Mouse (Mus musculus) limb, embryonic 11.5 days (tissue): ENCODE results near the gene Olfr1265. TPM values are rescaled to one million over a fixed set of nuclear protein-coding genes. Genes with fewer than 3 reads are reported as not detected.

Experiments used
- ATAC-seq: fragments of 200-750 bp; cut with Nextera tagmentation; 2 replicates; pipeline ENCODE4 v1.8.0; 2017; ENCODE audit warnings: low read depth; ENCODE audit not compliant: insufficient number of reproducible peaks, low FRiP score, low TSS enrichment
- DNase-seq: peaks from one replicate; pipeline ENCODE4 v3.0.0-alpha.2; 2015; ENCODE audit warnings: low spot score
- H3K27ac ChIP-seq: fragments of 300-500 bp; sonication (generic); replicated peaks from 2 replicates; pipeline ENCODE4 v1.5.1; 2014; ENCODE audit warnings: low read depth, mild to moderate bottlenecking, low read length
- H3K27me3 ChIP-seq: fragments of 300-500 bp; sonication (generic); 2 replicates; pipeline ENCODE4 v1.6.1; 2014; ENCODE audit warnings: mild to moderate bottlenecking, low read length, mixed read lengths; ENCODE audit not compliant: control insufficient read depth, insufficient read depth
- H3K36me3 ChIP-seq: fragments of 300-500 bp; sonication (generic); 2 replicates; pipeline ENCODE4 v1.6.1; 2014; ENCODE audit warnings: mild to moderate bottlenecking, low read length, moderate library complexity, mixed read lengths; ENCODE audit not compliant: control insufficient read depth, insufficient read depth
- H3K4me1 ChIP-seq: fragments of 300-500 bp; sonication (generic); 2 replicates; pipeline ENCODE4 v1.6.1; 2014; ENCODE audit warnings: low read length, mixed read lengths; ENCODE audit not compliant: control insufficient read depth, insufficient read depth
- H3K4me2 ChIP-seq: fragments of 300-500 bp; sonication (generic); 2 replicates; pipeline ENCODE4 v1.6.1; 2014; ENCODE audit warnings: low read depth, mild to moderate bottlenecking, moderate library complexity; ENCODE audit not compliant: severe bottlenecking
- H3K4me3 ChIP-seq: fragments of 300-500 bp; sonication (generic); 2 replicates; pipeline ENCODE4 v1.5.1; 2014; ENCODE audit warnings: low read depth, low read length
- H3K9ac ChIP-seq: fragments of 300-500 bp; sonication (generic); 2 replicates; pipeline ENCODE4 v1.6.1; 2014; ENCODE audit warnings: mild to moderate bottlenecking, low read length
- H3K9me3 ChIP-seq: fragments of 300-500 bp; sonication (generic); 2 replicates; pipeline ENCODE4 v1.6.1; 2016; ENCODE audit warnings: low read length; ENCODE audit not compliant: control insufficient read depth
- WGBS: fragments of 180-500 bp; shearing (Covaris S2); extraction: QIAGEN DNeasy Blood & Tissue Kit; methylation state at CpG from one replicate; pipeline ENCODE4 v1.1.7; 2014; 5-methylcytosine and 5-hydroxymethylcytosine counted together
- polyA plus RNA-seq: library from polyadenylated mRNA; unstranded; fragments of >200 nt; fragmentation: Nextera tagmentation; extraction: Ambion mirVana; gene quantifications from 2 replicates; pipeline ENCODE4 v1.2.1, GENCODE M21; 2014

Gene Olfr1265
- not detected in 2 replicates for polyA plus RNA-seq

DNA sequence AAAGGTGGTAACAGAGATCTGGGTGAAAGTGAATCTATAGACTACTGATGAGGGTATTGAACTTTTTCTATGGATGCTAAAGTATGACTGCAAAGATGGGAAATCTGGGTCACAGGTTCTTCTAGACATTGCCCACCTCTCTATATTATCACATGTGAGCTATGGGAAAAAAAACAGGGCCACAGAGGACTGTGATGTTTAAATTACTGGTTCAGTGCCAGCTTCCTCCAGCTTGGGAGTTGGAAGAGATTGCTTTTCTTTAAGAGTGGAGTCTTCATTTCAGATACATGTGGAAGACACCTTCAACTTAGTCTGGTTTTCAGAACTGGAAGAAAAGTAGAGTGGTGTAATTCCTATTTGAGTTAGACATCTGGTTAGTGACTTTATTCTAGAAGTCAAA, at the start of gene Olfr1265:
TSS of gene Olfr1265 (plus strand) at position 301 of the 400 bp plus-strand sequence.
- H3K4me3 ChIP-seq = no peak within 1 kb of the TSS
- no peak within 1 kb of the TSS for H3K4me2 ChIP-seq
- no peak for ATAC-seq
- H3K4me1 ChIP-seq = no peaks in the 10 kb centered on the region
- no peak within 1 kb of the TSS for H3K9ac ChIP-seq
- H3K27me3 ChIP-seq = no peaks in the 10 kb centered on the region
- no peaks in the 10 kb centered on the region for H3K9me3 ChIP-seq
- no peaks in the 10 kb centered on the region for H3K36me3 ChIP-seq
- no peak within 1 kb of the TSS for H3K27ac ChIP-seq
- DNase-seq = no peak

DNA sequence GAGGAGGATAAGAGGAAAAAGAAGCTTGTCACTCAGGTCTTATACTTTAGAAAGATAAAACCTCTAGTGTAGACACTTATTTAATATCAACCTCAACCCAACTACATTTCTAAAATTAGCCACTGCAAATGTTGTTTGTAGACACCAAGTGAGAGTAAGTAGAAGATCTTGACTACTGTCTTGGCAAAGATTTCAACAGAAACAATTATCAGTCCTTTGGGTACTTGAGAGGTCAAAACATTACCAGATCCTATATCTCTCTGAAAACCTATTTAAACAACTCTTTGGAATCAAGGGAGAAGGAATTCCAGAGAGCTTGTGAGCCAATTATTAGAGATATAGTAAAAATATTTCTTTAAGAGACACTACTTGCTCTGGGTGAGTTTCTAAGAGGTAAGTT, 44.2 kb upstream of the Olfr1265 start, which contains the start of gene Olfr1261:
TSS of gene Olfr1261 (plus strand) at position 301 of the 400 bp plus-strand sequence.
- no peaks in the 10 kb centered on the region for H3K4me1 ChIP-seq
- no peak within 1 kb of the TSS for H3K27ac ChIP-seq
- no peak for DNase-seq
- H3K9ac ChIP-seq = no peak within 1 kb of the TSS
- no peaks in the 10 kb centered on the region for H3K36me3 ChIP-seq
- H3K27me3 ChIP-seq = no peaks in the 10 kb centered on the region
- no peak for ATAC-seq
- H3K4me3 ChIP-seq = no peak within 1 kb of the TSS
- no peak within 1 kb of the TSS for H3K4me2 ChIP-seq
- H3K9me3 ChIP-seq = no peaks in the 10 kb centered on the region

DNA sequence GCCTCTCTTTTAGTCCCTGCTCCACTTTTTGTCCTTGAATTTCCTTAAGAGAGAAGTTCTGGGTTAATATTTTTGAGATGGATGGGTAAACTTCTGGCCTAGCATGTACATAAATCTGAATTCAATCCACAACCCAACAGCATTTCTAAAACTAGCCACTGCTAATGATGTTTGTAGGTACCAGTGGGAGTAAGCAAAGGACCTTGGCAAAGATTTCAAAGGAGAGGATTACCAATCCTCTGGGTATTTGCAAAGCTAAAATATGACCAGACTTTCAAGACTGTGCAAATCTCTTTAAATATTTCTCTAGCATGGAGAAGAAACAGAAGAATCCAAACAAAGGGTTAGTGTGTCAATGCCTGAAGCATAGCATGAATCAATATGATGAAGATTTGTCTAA, 35.3 kb upstream of the Olfr1265 start, which contains the start of gene Olfr1262:
TSS of gene Olfr1262 (plus strand) at position 301 of the 400 bp plus-strand sequence.
- no peaks in the 10 kb centered on the region for H3K4me1 ChIP-seq
- DNase-seq (no peak), ATAC-seq (no peak)
- no peaks in the 10 kb centered on the region for H3K9me3 ChIP-seq
- H3K4me3 ChIP-seq = no peak within 1 kb of the TSS
- H3K27me3 ChIP-seq = no peaks in the 10 kb centered on the region
- no peak within 1 kb of the TSS for H3K27ac ChIP-seq
- no peaks in the 10 kb centered on the region for H3K36me3 ChIP-seq
- H3K4me2 ChIP-seq = no peak within 1 kb of the TSS
- no peak within 1 kb of the TSS for H3K9ac ChIP-seq

DNA sequence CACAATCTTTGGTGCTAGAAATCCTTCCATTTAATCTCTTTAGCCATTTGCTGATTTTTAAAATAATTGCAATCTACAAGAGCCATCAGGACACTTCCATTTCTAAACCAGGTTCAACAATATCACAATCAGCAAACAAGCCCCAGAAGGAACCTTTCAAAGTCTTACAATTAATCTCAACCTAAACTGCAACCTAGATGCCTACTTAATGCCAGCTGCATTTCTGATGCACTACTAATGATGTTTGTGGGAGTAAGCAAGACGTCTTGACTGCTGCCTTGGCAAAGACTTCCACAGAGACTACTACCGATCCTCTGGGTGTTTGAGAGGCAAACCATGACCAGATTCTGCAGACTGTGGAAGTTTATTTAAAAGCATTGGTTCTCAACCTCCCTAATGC, 23.3 kb upstream of the Olfr1265 start, which contains the start of gene Olfr1263:
TSS of gene Olfr1263 (plus strand) at position 301 of the 400 bp plus-strand sequence.
- H3K9ac ChIP-seq = no peak within 1 kb of the TSS
- WGBS = 77% methylated on average over 2 of the region's 2 CpGs

DNA sequence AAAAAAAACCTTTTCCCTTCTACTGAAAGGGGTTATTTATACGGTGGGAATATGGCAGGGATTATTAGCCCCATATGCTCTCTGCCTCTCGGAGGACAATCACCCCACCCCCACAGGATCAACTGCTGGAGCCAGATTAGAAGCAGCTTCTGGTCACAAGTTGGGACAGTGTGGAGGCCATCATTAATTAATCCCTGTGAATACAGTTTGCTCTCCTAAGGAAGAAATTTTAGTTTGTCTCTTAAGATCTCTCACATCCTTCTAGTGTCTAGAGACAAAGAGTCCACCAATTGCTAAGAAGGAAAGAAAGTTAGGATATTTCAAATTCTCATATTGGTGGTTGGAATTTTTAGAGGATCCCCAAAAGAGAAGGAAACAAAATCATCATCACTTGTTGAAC, 9.7 kb upstream of the Olfr1265 start, which contains the start of gene Olfr1264:
TSS of gene Olfr1264 (minus strand) at position 101 of the 400 bp plus-strand sequence.
- no peak for ATAC-seq
- Histone ChIP-seq H3K36me3 (no peaks in the 10 kb centered on the region), H3K9ac (no peak within 1 kb of the TSS), H3K9me3 (no peaks in the 10 kb centered on the region), H3K27me3 (no peaks in the 10 kb centered on the region), H3K27ac (no peak within 1 kb of the TSS), H3K4me2 (no peak within 1 kb of the TSS), H3K4me3 (no peak within 1 kb of the TSS), H3K4me1 (no peaks in the 10 kb centered on the region)
- 15% methylated on average over 2 of the region's 2 CpGs for WGBS
- no peak for DNase-seq

More for the DNA sequence above, 23.3 kb upstream of the Olfr1265 start, which contains the start of gene Olfr1263:
- Histone ChIP-seq H3K4me3 (no peak within 1 kb of the TSS), H3K4me2 (no peak within 1 kb of the TSS), H3K9me3 (no peaks in the 10 kb centered on the region), H3K27ac (no peak within 1 kb of the TSS), H3K36me3 (no peaks in the 10 kb centered on the region), H3K4me1 (no peaks in the 10 kb centered on the region), H3K27me3 (no peaks in the 10 kb centered on the region)
- ATAC-seq (no peak), DNase-seq (no peak)

DNA sequence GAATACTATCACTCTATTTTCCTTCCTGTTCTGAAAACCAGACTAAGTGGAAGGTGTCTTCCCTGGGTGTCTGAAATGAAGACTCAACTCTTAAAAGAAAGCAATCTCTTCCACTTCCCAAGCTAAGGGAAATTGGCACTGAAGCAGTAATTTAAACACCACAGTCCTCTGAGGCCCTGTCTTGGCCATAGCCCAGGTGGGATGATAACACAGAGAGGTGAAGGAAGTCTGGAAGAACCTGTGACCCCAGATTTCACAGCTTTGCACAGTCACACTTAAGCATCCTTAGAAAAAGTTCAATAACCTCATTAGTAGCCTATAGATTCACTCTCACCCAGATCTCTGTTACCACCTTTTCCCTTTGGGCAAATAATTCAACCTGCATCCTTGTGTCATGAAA, 28.4 kb downstream of the Olfr1265 start, which contains the start of gene Olfr140:
TSS of gene Olfr140 (minus strand) at position 101 of the 400 bp plus-strand sequence.
- Histone ChIP-seq H3K9ac (no peak within 1 kb of the TSS), H3K27me3 (no peaks in the 10 kb centered on the region), H3K4me3 (no peak within 1 kb of the TSS), H3K27ac (no peak within 1 kb of the TSS), H3K4me1 (no peaks in the 10 kb centered on the region), H3K9me3 (no peaks in the 10 kb centered on the region), H3K4me2 (no peak within 1 kb of the TSS), H3K36me3 (no peaks in the 10 kb centered on the region)
- ATAC-seq = no peak
- no peak for DNase-seq

DNA sequence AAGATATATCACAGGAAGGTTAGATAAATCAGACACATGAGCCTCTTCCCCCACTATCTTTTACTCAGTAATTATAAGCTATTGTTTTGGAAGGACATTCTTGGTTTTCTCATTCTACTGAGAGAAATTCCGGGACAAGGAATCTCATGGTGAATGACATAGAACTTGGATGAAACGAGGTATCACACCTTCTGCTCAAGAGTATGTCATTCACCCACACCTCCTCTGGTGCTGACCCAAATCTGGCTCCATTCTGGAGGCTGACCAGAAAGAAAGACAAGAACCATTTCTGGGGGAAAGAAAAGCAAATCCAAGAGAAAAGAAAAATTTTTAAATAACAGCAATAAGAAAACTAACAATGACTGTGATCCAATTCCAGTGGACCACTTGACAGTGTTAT, 34.9 kb downstream of the Olfr1265 start:
- WGBS = 70% methylated on average over 2 of the region's 2 CpGs

More for the DNA sequence above, 34.9 kb downstream of the Olfr1265 start:
- Histone ChIP-seq H3K9me3 (no peaks in the 10 kb centered on the region), H3K4me3 (no peak overlapping the region), H3K9ac (no peak overlapping the region), H3K36me3 (no peaks in the 10 kb centered on the region), H3K4me1 (no peaks in the 10 kb centered on the region), H3K27me3 (no peaks in the 10 kb centered on the region), H3K4me2 (no peak overlapping the region), H3K27ac (no peak overlapping the region)
- DNase-seq (no peak), ATAC-seq (no peak)
